Mouse (Mus musculus): ENCODE results near the gene Tgfb1. TPM values are rescaled to one million over a fixed set of nuclear protein-coding genes. Genes with fewer than 3 reads are reported as not detected.

Gene Tgfb1
- polyA plus RNA-seq, 1 experiment from 2014 or later: 2.4 TPM

GRCm38 (mm10) chr7:25699851-25700250, 13.0 kb downstream of the Tgfb1 start:
- ATAC-seq (ENCODE audit: low FRiP score, low read depth): no peak
- peaks cover 13% of the 10 kb centered on the region for H3K4me1 ChIP-seq
- peaks cover 4% of the 10 kb centered on the region for H3K27me3 ChIP-seq (replicated peaks)
- no peak overlapping the region for H3K27ac ChIP-seq
- H3K9me3 ChIP-seq: no peaks in the 10 kb centered on the region; the same call in 1 of the 2 replicates
- H3K9ac ChIP-seq: no peak overlapping the region
- no peaks in the 10 kb centered on the region for H3K36me3 ChIP-seq
- no peak overlapping the region for H3K4me3 ChIP-seq
- no peak overlapping the region for H3K4me2 ChIP-seq (replicated peaks)
- WGBS: 51% methylated on average over 13 of the region's 13 CpGs

GRCm38 (mm10) chr7:25700732-25701131, 13.9 kb downstream of the Tgfb1 start:
- Histone ChIP-seq H3K4me3 (no peak overlapping the region), H3K27me3 (replicated peaks) (peaks cover 4% of the 10 kb centered on the region), H3K27ac (no peak overlapping the region), H3K9ac (no peak overlapping the region), H3K9me3 (no peaks in the 10 kb centered on the region; the same call in 1 of the 2 replicates), H3K4me2 (replicated peaks) (no peak overlapping the region), H3K36me3 (no peaks in the 10 kb centered on the region), H3K4me1 (peaks cover 17% of the 10 kb centered on the region)
- no peak for ATAC-seq (ENCODE audit: low FRiP score, low read depth)
- WGBS: 76% methylated on average over 12 of the region's 12 CpGs

GRCm38 (mm10) chr7:25702350-25702749, 15.5 kb downstream of the Tgfb1 start:
- H3K9me3 ChIP-seq: no peaks in the 10 kb centered on the region; the same call in 1 of the 2 replicates
- no peak overlapping the region for H3K9ac ChIP-seq
- ATAC-seq (ENCODE audit: low FRiP score, low read depth): no peak
- H3K4me3 ChIP-seq: no peak overlapping the region
- H3K36me3 ChIP-seq: no peaks in the 10 kb centered on the region
- no peak overlapping the region for H3K27ac ChIP-seq
- H3K27me3 ChIP-seq (replicated peaks): peaks cover 4% of the 10 kb centered on the region
- H3K4me2 ChIP-seq (replicated peaks): no peak overlapping the region
- H3K4me1 ChIP-seq: peaks cover 17% of the 10 kb centered on the region
- WGBS: 98% methylated on average over 2 of the region's 2 CpGs

GRCm38 (mm10) chr7:25703793-25704494, 17.1 kb downstream of the Tgfb1 start:
- Histone ChIP-seq H3K27me3 (replicated peaks) (peaks cover 4% of the 10 kb centered on the region), H3K9ac (no peak overlapping the region), H3K36me3 (no peaks in the 10 kb centered on the region), H3K4me2 (replicated peaks) (peak overlapping the region; percentile 68), H3K4me1 (peaks cover 17% of the 10 kb centered on the region), H3K4me3 (peak overlapping the region; percentile 0; the same call in 1 of the 2 replicates), H3K9me3 (no peaks in the 10 kb centered on the region; the same call in 1 of the 2 replicates), H3K27ac (no peak overlapping the region)
- 19% methylated on average over 10 of the region's 10 CpGs for WGBS
- 0 out of 2 replicates have a peak, but pooled peaks have one; percentile 23 for ATAC-seq (ENCODE audit: low FRiP score, low read depth)

GRCm38 (mm10) chr7:25704716-25705364, 18.0 kb downstream of the Tgfb1 start:
- H3K4me3 ChIP-seq: peak overlapping the region; percentile 33
- H3K4me2 ChIP-seq (replicated peaks): peak overlapping the region; percentile 68
- H3K9ac ChIP-seq: peak overlapping the region; percentile 45; the same call in 1 of the 2 replicates
- no peak overlapping the region for H3K27ac ChIP-seq
- no peaks in the 10 kb centered on the region; the same call in 1 of the 2 replicates for H3K9me3 ChIP-seq
- peaks cover 4% of the 10 kb centered on the region for H3K27me3 ChIP-seq (replicated peaks)
- H3K36me3 ChIP-seq: no peaks in the 10 kb centered on the region
- ATAC-seq (ENCODE audit: low FRiP score, low read depth): peak; percentile 51; the same call in 1 of the 2 replicates
- peaks cover 18% of the 10 kb centered on the region for H3K4me1 ChIP-seq
- WGBS: 2% methylated on average over 33 of the region's 37 CpGs

GRCm38 (mm10) chr7:25705801-25706251, 19.0 kb downstream of the Tgfb1 start:
- H3K4me1 ChIP-seq: peaks cover 28% of the 10 kb centered on the region
- H3K4me3 ChIP-seq: no peak overlapping the region
- H3K4me2 ChIP-seq (replicated peaks): no peak overlapping the region
- no peak overlapping the region for H3K9ac ChIP-seq
- H3K36me3 ChIP-seq: no peaks in the 10 kb centered on the region
- H3K27me3 ChIP-seq (replicated peaks): peaks cover 4% of the 10 kb centered on the region
- WGBS: 64% methylated on average over 6 of the region's 6 CpGs
- H3K9me3 ChIP-seq: no peaks in the 10 kb centered on the region; the same call in 1 of the 2 replicates
- H3K27ac ChIP-seq: no peak overlapping the region
- ATAC-seq (ENCODE audit: low FRiP score, low read depth): no peak

- no peak for ATAC-seq (ENCODE audit: low FRiP score, low read depth)
- H3K27ac ChIP-seq: no peak overlapping the region
- no peak overlapping the region for H3K4me3 ChIP-seq
- 62% methylated on average over 7 of the region's 7 CpGs for WGBS
- peaks cover 4% of the 10 kb centered on the region for H3K27me3 ChIP-seq (replicated peaks)
- peaks cover 36% of the 10 kb centered on the region for H3K4me1 ChIP-seq
- no peaks in the 10 kb centered on the region for H3K9me3 ChIP-seq
- no peak overlapping the region for H3K9ac ChIP-seq
- no peaks in the 10 kb centered on the region for H3K36me3 ChIP-seq
- H3K4me2 ChIP-seq (replicated peaks): no peak overlapping the region
Measured at GRCm38 (mm10) chr7:25706578-25707170, 19.9 kb downstream of the Tgfb1 start.

GRCm38 (mm10) chr7:25707581-25708292, 20.9 kb downstream of the Tgfb1 start:
- peaks cover 46% of the 10 kb centered on the region for H3K4me1 ChIP-seq
- no peak for ATAC-seq (ENCODE audit: low FRiP score, low read depth)
- no peak overlapping the region for H3K9ac ChIP-seq
- peaks cover 6% of the 10 kb centered on the region for H3K36me3 ChIP-seq
- H3K4me3 ChIP-seq: no peak overlapping the region
- H3K27me3 ChIP-seq (replicated peaks): peaks cover 4% of the 10 kb centered on the region
- no peaks in the 10 kb centered on the region for H3K9me3 ChIP-seq
- WGBS: 60% methylated on average over 15 of the region's 15 CpGs
- H3K4me2 ChIP-seq (replicated peaks): no peak overlapping the region
- H3K27ac ChIP-seq: no peak overlapping the region

GRCm38 (mm10) chr7:25709961-25710360, 23.2 kb downstream of the Tgfb1 start:
- H3K9me3 ChIP-seq: no peaks in the 10 kb centered on the region
- WGBS: 18% methylated on average over 12 of the region's 12 CpGs
- peak overlapping the region; percentile 7; the same call in 1 of the 2 replicates for H3K4me2 ChIP-seq (replicated peaks)
- H3K27ac ChIP-seq: no peak overlapping the region
- no peak overlapping the region for H3K4me3 ChIP-seq
- no peak for ATAC-seq (ENCODE audit: low FRiP score, low read depth)
- peaks cover 28% of the 10 kb centered on the region for H3K36me3 ChIP-seq
- H3K9ac ChIP-seq: no peak overlapping the region
- no peaks in the 10 kb centered on the region; the same call in none of the 2 replicates for H3K27me3 ChIP-seq (replicated peaks)
- H3K4me1 ChIP-seq: peaks cover 32% of the 10 kb centered on the region

- peaks cover 28% of the 10 kb centered on the region for H3K4me1 ChIP-seq
- ATAC-seq (ENCODE audit: low FRiP score, low read depth): peak; percentile 8; the same call in 1 of the 2 replicates
- WGBS: 19% methylated on average over 7 of the region's 7 CpGs
- H3K9me3 ChIP-seq: no peaks in the 10 kb centered on the region
- peak overlapping the region; percentile 7; the same call in 1 of the 2 replicates for H3K4me2 ChIP-seq (replicated peaks)
- H3K4me3 ChIP-seq: no peak overlapping the region
- no peak overlapping the region for H3K27ac ChIP-seq
- H3K36me3 ChIP-seq: peaks cover 35% of the 10 kb centered on the region
- H3K9ac ChIP-seq: peak overlapping the region; percentile 26
- H3K27me3 ChIP-seq (replicated peaks): no peaks in the 10 kb centered on the region; the same call in 1 of the 2 replicates
Measured at GRCm38 (mm10) chr7:25710519-25711130, 23.8 kb downstream of the Tgfb1 start.

GRCm38 (mm10) chr7:25711165-25711564, 24.4 kb downstream of the Tgfb1 start:
- Histone ChIP-seq H3K9ac (no peak overlapping the region), H3K4me1 (peaks cover 28% of the 10 kb centered on the region), H3K36me3 (peaks cover 40% of the 10 kb centered on the region), H3K4me3 (no peak overlapping the region), H3K4me2 (replicated peaks) (0 out of 2 replicates have a peak overlapping the region, but pooled peaks have one; percentile 0), H3K27me3 (replicated peaks) (no peaks in the 10 kb centered on the region; the same call in 1 of the 2 replicates), H3K27ac (no peak overlapping the region), H3K9me3 (no peaks in the 10 kb centered on the region)
- 70% methylated on average over 5 of the region's 5 CpGs for WGBS
- 0 out of 2 replicates have a peak, but pooled peaks have one; percentile 38 for ATAC-seq (ENCODE audit: low FRiP score, low read depth)

All from neural tube, embryonic 12.5 days (tissue).